Mouse (Mus musculus): ENCODE measurements around the gene Vps25. TPM values are rescaled to one million over a fixed set of nuclear protein-coding genes. Genes with fewer than 3 reads are reported as not detected.
A peak's percentile ranks its signal among the peaks of the same experiment; 100 is the strongest.

The Vps25 gene
- polyA plus RNA-seq, 1 experiment: 19.2 TPM

DNA sequence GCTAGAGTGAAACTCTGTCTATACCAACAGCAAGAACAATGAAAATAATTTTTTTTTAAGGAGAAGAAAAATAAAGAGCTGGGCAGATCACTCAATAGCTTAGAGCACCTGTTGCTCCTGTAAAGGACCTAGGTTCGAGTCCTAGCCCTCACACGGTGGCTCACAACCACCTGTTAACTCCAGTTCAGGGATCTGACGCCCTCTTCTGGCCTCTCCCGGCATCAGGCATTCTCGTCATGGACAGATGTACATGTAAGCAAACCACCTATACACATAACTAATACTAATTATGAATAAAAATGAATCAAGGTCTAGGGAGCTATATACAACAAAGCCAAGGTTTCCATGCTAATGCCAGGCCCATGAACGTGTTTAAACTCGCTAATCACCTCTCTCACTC lies 47.4 kb downstream of the Vps25 start:
- TF ChIP-seq TAL1 (IDR thresholded peaks at IDR 0.05; ENCODE audit: low read length) (no peak), GATA1 (IDR thresholded peaks at IDR 0.05; ENCODE audit: low read length) (no peak)
- H3K4me1 ChIP-seq (ENCODE audit: control insufficient read depth): peaks cover 41% of the 10 kb centered on the region
- H3K36me3 ChIP-seq (ENCODE audit: control insufficient read depth): peaks cover 54% of the 10 kb centered on the region
- H3K27me3 ChIP-seq (ENCODE audit: control insufficient read depth): no peaks in the 10 kb centered on the region
- H3K4me3 ChIP-seq (replicated peaks): peak overlapping the region; percentile 70
- H3K9me3 ChIP-seq (ENCODE audit: control insufficient read depth, low read length): no peaks in the 10 kb centered on the region

DNA sequence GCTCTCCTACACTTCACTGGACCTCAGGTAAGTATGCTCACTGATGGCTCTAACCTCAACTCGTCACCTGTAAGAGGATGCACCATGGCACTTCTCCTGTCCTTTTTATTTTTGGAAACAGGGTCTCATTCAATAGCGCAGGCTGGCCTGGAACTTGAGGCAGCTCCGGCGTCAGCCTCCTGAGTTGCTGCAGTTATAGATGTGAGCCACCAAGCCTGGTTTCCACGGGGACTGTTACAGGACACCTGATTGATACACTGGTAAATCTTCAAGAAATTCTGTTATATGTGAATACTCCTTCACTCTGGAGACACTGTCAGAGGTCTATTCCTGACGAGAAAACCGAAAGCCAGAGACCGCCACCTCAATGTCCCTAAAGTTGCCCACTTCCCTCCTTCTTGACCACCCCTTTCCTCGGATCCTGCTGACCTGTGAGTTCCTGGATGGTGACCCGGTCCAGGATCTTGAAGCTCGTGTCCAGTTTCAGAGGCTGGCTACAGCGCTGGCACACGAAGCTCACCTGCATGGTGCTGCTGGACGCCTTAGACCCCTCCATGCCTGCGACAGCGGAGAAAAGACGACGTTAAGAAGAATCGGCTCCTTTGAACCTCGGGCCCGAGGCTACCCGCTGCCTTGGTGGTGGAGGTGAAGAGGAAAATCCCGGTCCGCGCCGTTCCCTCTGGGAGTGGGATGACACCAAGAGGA lies 47.9 kb downstream of the Vps25 start:
- peaks cover 3% of the 10 kb centered on the region for H3K27me3 ChIP-seq (ENCODE audit: control insufficient read depth)
- peaks cover 41% of the 10 kb centered on the region for H3K4me1 ChIP-seq (ENCODE audit: control insufficient read depth)
- H3K36me3 ChIP-seq (ENCODE audit: control insufficient read depth): peaks cover 48% of the 10 kb centered on the region
- H3K9me3 ChIP-seq (ENCODE audit: control insufficient read depth, low read length): no peaks in the 10 kb centered on the region
- H3K4me3 ChIP-seq (replicated peaks): peak overlapping the region; percentile 70
- TF ChIP-seq TAL1 (IDR thresholded peaks at IDR 0.05; ENCODE audit: low read length) (no peak), GATA1 (IDR thresholded peaks at IDR 0.05; ENCODE audit: low read length) (no peak)

DNA sequence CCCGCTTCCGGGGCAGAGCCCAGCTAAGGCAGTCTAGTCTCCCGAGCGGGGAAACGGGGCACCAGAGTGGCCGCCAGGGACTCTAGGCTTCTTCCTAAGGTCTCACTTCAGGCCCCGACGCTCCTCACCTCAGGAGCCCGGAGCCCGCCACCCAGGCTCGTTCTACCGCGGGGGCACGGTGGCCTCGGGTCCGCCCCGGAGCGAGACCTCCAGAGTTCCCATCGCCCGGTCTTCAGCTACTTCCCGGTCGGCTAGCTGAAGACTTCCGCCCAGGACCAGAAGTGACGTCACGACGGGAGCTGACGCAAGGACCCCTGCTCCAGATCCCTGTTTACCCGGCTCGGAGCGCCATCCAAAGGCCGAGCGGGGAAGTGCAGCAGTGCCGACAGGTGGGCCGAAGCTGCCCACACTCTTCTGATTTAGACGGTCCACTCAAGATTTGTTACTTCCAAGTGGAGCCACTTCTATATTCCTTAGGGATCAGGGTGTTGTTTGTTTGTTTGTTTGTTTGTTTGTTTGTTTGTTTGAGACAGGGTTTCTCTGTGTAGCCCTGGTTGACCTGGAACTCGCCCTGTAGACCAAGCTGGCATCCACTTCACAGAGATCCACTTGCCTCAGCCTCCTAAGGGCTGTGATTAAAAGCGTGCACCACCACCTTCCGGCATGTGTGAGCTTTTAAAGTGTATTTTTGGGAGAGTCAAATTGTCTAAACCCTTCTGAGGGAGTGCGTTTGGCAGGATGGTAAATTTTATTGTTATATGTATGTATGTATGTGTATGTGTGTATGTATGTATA lies 48.7 kb downstream of the Vps25 start, which contains the start of gene Becn1:
Gene Becn1 (minus strand): TSS at position 283 of the 795 bp plus-strand sequence.
- H3K27me3 ChIP-seq (ENCODE audit: control insufficient read depth): peaks cover 11% of the 10 kb centered on the region
- H3K9me3 ChIP-seq (ENCODE audit: control insufficient read depth, low read length): no peaks in the 10 kb centered on the region
- H3K36me3 ChIP-seq (ENCODE audit: control insufficient read depth): peaks cover 41% of the 10 kb centered on the region
- H3K4me3 ChIP-seq (replicated peaks): peak within 1 kb of the TSS; percentile 70
- H3K4me1 ChIP-seq (ENCODE audit: control insufficient read depth): peaks cover 39% of the 10 kb centered on the region
- TF ChIP-seq TAL1 (IDR thresholded peaks at IDR 0.05; ENCODE audit: low read length) (no peak), GATA1 (IDR thresholded peaks at IDR 0.05; ENCODE audit: low read length) (no peak)

DNA sequence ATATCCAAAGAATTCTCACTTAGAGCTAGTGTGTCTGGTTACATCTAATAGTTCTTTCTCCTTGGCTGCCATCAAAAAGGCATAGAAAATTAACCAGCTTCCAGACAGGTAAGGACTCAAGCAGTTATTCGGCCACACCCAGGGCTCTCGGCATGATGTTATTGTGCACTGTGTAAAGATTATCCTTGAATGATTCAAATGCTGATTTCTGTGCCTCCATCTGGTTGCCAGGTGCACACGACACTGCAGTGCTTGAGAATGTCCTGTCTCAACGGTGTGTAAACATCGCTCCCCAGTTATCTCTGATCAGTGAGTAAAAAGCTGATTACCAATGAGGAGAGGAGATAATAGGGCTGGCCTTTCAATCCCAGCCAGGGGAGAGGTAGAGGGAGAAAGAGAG lies 54.2 kb downstream of the Vps25 start:
- no peak for TF ChIP-seq GATA1 (IDR thresholded peaks at IDR 0.05; ENCODE audit: low read length)

More for the DNA sequence above, 54.2 kb downstream of the Vps25 start:
- H3K9me3 ChIP-seq (ENCODE audit: control insufficient read depth, low read length): no peaks in the 10 kb centered on the region; the same call in 1 of the 2 replicates
- H3K4me1 ChIP-seq (ENCODE audit: control insufficient read depth): peaks cover 33% of the 10 kb centered on the region
- peaks cover 18% of the 10 kb centered on the region for H3K27me3 ChIP-seq (ENCODE audit: control insufficient read depth)
- H3K36me3 ChIP-seq (ENCODE audit: control insufficient read depth): no peaks in the 10 kb centered on the region
- H3K4me3 ChIP-seq (replicated peaks): no peak overlapping the region

Other genes with a start within 250 kb of the Vps25 start
- 14.0 and 15.4 TPM in 2 replicates for gene Atp6v0a1, start 244.3 kb upstream of the Vps25 start, polyA plus RNA-seq (2012)
- gene Naglu, start 183.7 kb upstream of the Vps25 start, polyA plus RNA-seq (2012): 0.05 and 0.14 TPM in 2 replicates
- gene Hsd17b1, start 175.3 kb upstream of the Vps25 start, polyA plus RNA-seq (2012): 0.04 and 0.06 TPM in 2 replicates
- 0.65 and 0.87 TPM in 2 replicates for gene Coasy, start 171.1 kb upstream of the Vps25 start, polyA plus RNA-seq (2012)
- 1.4 and 1.7 TPM in 2 replicates for gene Mlx, start 166.4 kb upstream of the Vps25 start, polyA plus RNA-seq (2012)
- 3.9 and 5.2 TPM in 2 replicates for gene Psmc3ip, start 158.3 kb upstream of the Vps25 start, polyA plus RNA-seq (2012)
- 1.6 and 1.7 TPM in 2 replicates for gene Retreg3, start 133.8 kb upstream of the Vps25 start, polyA plus RNA-seq (2012)
- 22.0 and 23.7 TPM in 2 replicates for gene Tubg1, start 133.8 kb upstream of the Vps25 start, polyA plus RNA-seq (2012)
- gene Tubg2, start 97.8 kb upstream of the Vps25 start, polyA plus RNA-seq (2012): not detected in 2 replicates
- 0.01 TPM in 1 of 2 replicates, not detected in the other for gene Cntnap1, start 83.2 kb upstream of the Vps25 start, polyA plus RNA-seq (2012)
- 0.15 and 0.21 TPM in 2 replicates for gene Plekhh3, start 82.4 kb upstream of the Vps25 start, polyA plus RNA-seq (2012)
- 0.02 TPM in 1 of 2 replicates, not detected in the other for gene Ccr10, start 78.3 kb upstream of the Vps25 start, polyA plus RNA-seq (2012)
- 0.71 and 0.74 TPM in 2 replicates for gene Ezh1, start 27.2 kb upstream of the Vps25 start, polyA plus RNA-seq (2012)
- gene Ramp2, start 7.7 kb upstream of the Vps25 start, polyA plus RNA-seq (2012): 0.07 and 0.09 TPM in 2 replicates
- gene Wnk4, start 6.9 kb downstream of the Vps25 start, polyA plus RNA-seq (2012): 14.8 and 19.5 TPM in 2 replicates
- gene Cntd1, start 25.3 kb downstream of the Vps25 start, polyA plus RNA-seq (2012): 0.02 TPM in 1 of 2 replicates, not detected in the other
- gene Coa3, start 25.4 kb downstream of the Vps25 start, polyA plus RNA-seq (2012): 2.2 and 4.5 TPM in 2 replicates
- gene Becn1, start 48.6 kb downstream of the Vps25 start, polyA plus RNA-seq (2012): 17.9 and 19.6 TPM in 2 replicates
- 22.5 and 26.2 TPM in 2 replicates for gene Psme3, start 62.5 kb downstream of the Vps25 start, polyA plus RNA-seq (2012)
- gene Aoc2, start 71.4 kb downstream of the Vps25 start, polyA plus RNA-seq (2012): 1.9 and 2.8 TPM in 2 replicates
- 0.02 and 0.06 TPM in 2 replicates for gene Aoc3, start 76.9 kb downstream of the Vps25 start, polyA plus RNA-seq (2012)
- gene G6pc, start 113.9 kb downstream of the Vps25 start, polyA plus RNA-seq (2012): not detected in 2 replicates
- gene Aarsd1, start 163.9 kb downstream of the Vps25 start, polyA plus RNA-seq (2012): 2.9 and 3.7 TPM in 2 replicates
- 3.6 and 3.7 TPM in 2 replicates for gene Gm27029, start 171.1 kb downstream of the Vps25 start, polyA plus RNA-seq (2012)
- 0.20 and 0.24 TPM in 2 replicates for gene Rundc1, start 171.4 kb downstream of the Vps25 start, polyA plus RNA-seq (2012)
- not detected in 2 replicates for gene Ptges3l, start 171.6 kb downstream of the Vps25 start, polyA plus RNA-seq (2012)
- 28.9 and 48.8 TPM in 2 replicates for gene Rpl27, start 188.6 kb downstream of the Vps25 start, polyA plus RNA-seq (2012)
- 1.6 and 2.1 TPM in 2 replicates for gene Ifi35, start 194.7 kb downstream of the Vps25 start, polyA plus RNA-seq (2012)
- 0.09 and 0.16 TPM in 2 replicates for gene Rnd2, start 211.3 kb downstream of the Vps25 start, polyA plus RNA-seq (2012)
- 0.69 and 0.80 TPM in 2 replicates for gene Vat1, start 212.5 kb downstream of the Vps25 start, polyA plus RNA-seq (2012)

All from erythroblast, embryonic 14.5 days (primary cell).